Mouse (Mus musculus): ENCODE results near the gene Rab7.

The Rab7 gene

Small RNA genes within 50 kb of the gene (microRNA-seq; reads per million reads assigned to microRNA genes)
- 0.12 to 0.23 reads per million in 2 experiments for gene Gm47286
